8 mouse cellular contexts compared by ENCODE assay signal in genomic region chr15:82353078-82353744, GRCm38 (mm10). TPM values are rescaled to one million over a fixed set of nuclear protein-coding genes. Genes with fewer than 3 reads are reported as not detected.
DNase-seq lines count a peak whose midpoint lies in the region; ATAC-seq and TF ChIP-seq lines count a peak whose summit lies in the region.

No protein-coding gene starts in this region.

- peaks cover 33% of the 10 kb centered on the region for H3K36me3 ChIP-seq in C2C12 (ENCODE audit: control insufficient read depth, insufficient read depth)
- H3K36me3 ChIP-seq in forebrain, embryonic 10.5 days (replicated peaks), result peaks cover 38% of the 10 kb centered on the region
- H3K36me3 ChIP-seq in limb, embryonic 14.5 days (ENCODE audit: control insufficient read depth, insufficient read depth, low read length), result peaks cover 29% of the 10 kb centered on the region
- peaks cover 22% of the 10 kb centered on the region for H3K36me3 ChIP-seq in stomach, embryonic 16.5 days (ENCODE audit: control insufficient read depth, insufficient read depth, low read length)

- peak overlapping the region; percentile 83 for H3K4me2 ChIP-seq in limb, embryonic 14.5 days (replicated peaks; ENCODE audit: low read depth, low read length, severe bottlenecking)
- peak overlapping the region; percentile 83 for H3K4me2 ChIP-seq in stomach, embryonic 16.5 days (ENCODE audit: low read depth, low read length)

- no peak for TF ChIP-seq POLR2A in limb, embryonic 14.5 days (IDR thresholded peaks at IDR 0.05; ENCODE audit: borderline replicate concordance, extremely low read depth, insufficient read depth, insufficient read length)

- peaks cover 47% of the 10 kb centered on the region for H3K79me2 ChIP-seq in C2C12 (ENCODE audit: control insufficient read depth, insufficient read depth)

- TF ChIP-seq CTCF in C2C12 (IDR thresholded peaks at IDR 0.05; ENCODE audit: control insufficient read depth, insufficient read depth, insufficient read length), result no peak

- H3K4me3 ChIP-seq in C2C12 (ENCODE audit: insufficient read depth, poor library complexity, severe bottlenecking), result peak overlapping the region; percentile 100
- peak overlapping the region; percentile 98 for H3K4me3 ChIP-seq in forebrain, embryonic 10.5 days
- peak overlapping the region; percentile 71 for H3K4me3 ChIP-seq in limb, embryonic 14.5 days (replicated peaks; ENCODE audit: low read length)
- H3K4me3 ChIP-seq in stomach, embryonic 16.5 days (replicated peaks; ENCODE audit: low read length), result peak overlapping the region; percentile 99

- peak; percentile 94 for DNase-seq in heart, adult 11 months
- DNase-seq in heart, adult 9 months (ENCODE audit: low spot score in 2 of 2), result no peak
- no peak for DNase-seq in forebrain, embryonic 10.5 days (ENCODE audit: extremely low spot score, low spot score)
- no peak for DNase-seq in limb, embryonic 14.5 days (ENCODE audit: low spot score)
- DNase-seq in ovary, adult 18-20 months (ENCODE audit: low spot score), result no peak
- DNase-seq in right cerebral cortex, postnatal 25 days, result no peak

- H3K9ac ChIP-seq in limb, embryonic 14.5 days (ENCODE audit: low read depth, low read length, severe bottlenecking), result peak overlapping the region; percentile 89
- peak overlapping the region; percentile 97 for H3K9ac ChIP-seq in stomach, embryonic 16.5 days (ENCODE audit: low read length)

- H3K4me1 ChIP-seq in forebrain, embryonic 10.5 days, result peaks cover 30% of the 10 kb centered on the region
- H3K4me1 ChIP-seq in limb, embryonic 14.5 days (ENCODE audit: control insufficient read depth, insufficient read depth, low read length), result peaks cover 15% of the 10 kb centered on the region
- H3K4me1 ChIP-seq in stomach, embryonic 16.5 days (ENCODE audit: control insufficient read depth, insufficient read depth, low read length), result peaks cover 15% of the 10 kb centered on the region

- no peaks in the 10 kb centered on the region for H3K27me3 ChIP-seq in C2C12 (ENCODE audit: control insufficient read depth, insufficient read depth, insufficient read length)
- no peaks in the 10 kb centered on the region for H3K27me3 ChIP-seq in forebrain, embryonic 10.5 days (ENCODE audit: poor library complexity, severe bottlenecking)
- no peaks in the 10 kb centered on the region for H3K27me3 ChIP-seq in limb, embryonic 14.5 days (ENCODE audit: control insufficient read depth, insufficient read depth, low read length)
- H3K27me3 ChIP-seq in stomach, embryonic 16.5 days (ENCODE audit: control insufficient read depth, insufficient read depth, low read length), result no peaks in the 10 kb centered on the region

- H3K27ac ChIP-seq in forebrain, embryonic 10.5 days, result peak overlapping the region; percentile 96
- H3K27ac ChIP-seq in limb, embryonic 14.5 days (replicated peaks; ENCODE audit: low read depth, low read length), result 0 out of 2 replicates have a peak overlapping the region, but pooled peaks have one; percentile 67
- peak overlapping the region; percentile 85 for H3K27ac ChIP-seq in stomach, embryonic 16.5 days (ENCODE audit: low read length)

- ATAC-seq in limb, embryonic 14.5 days (ENCODE audit: low FRiP score, low read depth), result no peak
- ATAC-seq in stomach, embryonic 16.5 days (ENCODE audit: insufficient read depth, low FRiP score), result no peak

- peaks cover 25% of the 10 kb centered on the region for H3K79me3 ChIP-seq in C2C12 (ENCODE audit: low read depth)

- 38% methylated on average over 14 of the region's 14 CpGs for WGBS in forebrain, embryonic 10.5 days
- WGBS in limb, embryonic 14.5 days, result 28% methylated on average over 14 of the region's 14 CpGs
- 20% methylated on average over 14 of the region's 14 CpGs for WGBS in stomach, embryonic 16.5 days

- H3K9me3 ChIP-seq in forebrain, embryonic 10.5 days, result no peaks in the 10 kb centered on the region
- H3K9me3 ChIP-seq in limb, embryonic 14.5 days (ENCODE audit: control insufficient read depth, low read length), result no peaks in the 10 kb centered on the region
- H3K9me3 ChIP-seq in stomach, embryonic 16.5 days (replicated peaks; ENCODE audit: control insufficient read depth, low read length), result no peaks in the 10 kb centered on the region

- peak overlapping the region; percentile 95 for H3ac ChIP-seq in C2C12 (ENCODE audit: control insufficient read depth, insufficient read length, low read depth)

TF ChIP-seq in C2C12, 6 proteins besides CTCF, POLR2A, EP300 and RAD21:
- no peak for TF ChIP-seq CEBPB (IDR thresholded peaks at IDR 0.05; ENCODE audit: low read depth)
- TF ChIP-seq USF1 (IDR thresholded peaks at IDR 0.05; ENCODE audit: low read depth), result no peak
- TF ChIP-seq MYOG (IDR thresholded peaks at IDR 0.05; ENCODE audit: control insufficient read depth, extremely low read depth, insufficient read length), result no peak
- no peak for TF ChIP-seq FOSL1 (IDR thresholded peaks at IDR 0.05; ENCODE audit: insufficient read depth, low read length, poor library complexity, severe bottlenecking)
- TF ChIP-seq MAX (IDR thresholded peaks at IDR 0.05), result no peak
- TF ChIP-seq MYOD1 (IDR thresholded peaks at IDR 0.05; ENCODE audit: control insufficient read depth, insufficient read length, low read depth), result no peak

RNA-seq across cellular contexts. Expression of gene Ndufa6, which starts 0.9 kb away (rescaled TPM):
- polyA plus RNA-seq in C2C12 (2012; fragmentation: generic; extraction: Trizol), result 385 TPM
- 228 and 249 TPM in 2 replicates for polyA plus RNA-seq in forebrain, embryonic 10.5 days (2016; fragmentation: Nextera tagmentation; extraction: Ambion mirVana)
- 252 and 318 TPM in 2 replicates for polyA plus RNA-seq in limb, embryonic 14.5 days (2012; rRNA removed)
- 325 and 348 TPM in 2 replicates for polyA plus RNA-seq in limb, embryonic 14.5 days (2014; fragmentation: Nextera tagmentation; extraction: Ambion mirVana)
- polyA plus RNA-seq in stomach, embryonic 16.5 days (2015; fragmentation: Nextera tagmentation; extraction: Ambion mirVana), result 352 and 428 TPM in 2 replicates

RNA-seq across cellular contexts. Expression of gene Smdt1, which starts 14.5 kb away (rescaled TPM):
- 481 TPM for polyA plus RNA-seq in C2C12 (2012; fragmentation: generic; extraction: Trizol)
- 218 and 236 TPM in 2 replicates for polyA plus RNA-seq in forebrain, embryonic 10.5 days (2016; fragmentation: Nextera tagmentation; extraction: Ambion mirVana)
- 175 and 178 TPM in 2 replicates for polyA plus RNA-seq in limb, embryonic 14.5 days (2012; rRNA removed)
- 255 and 258 TPM in 2 replicates for polyA plus RNA-seq in limb, embryonic 14.5 days (2014; fragmentation: Nextera tagmentation; extraction: Ambion mirVana)
- polyA plus RNA-seq in stomach, embryonic 16.5 days (2015; fragmentation: Nextera tagmentation; extraction: Ambion mirVana), result 278 and 284 TPM in 2 replicates

RNA-seq across cellular contexts. Expression of gene Pheta2, which starts 14.5 kb away (rescaled TPM):
- polyA plus RNA-seq in C2C12 (2012; fragmentation: generic; extraction: Trizol), result 0.02 TPM
- 3.7 and 4.3 TPM in 2 replicates for polyA plus RNA-seq in forebrain, embryonic 10.5 days (2016; fragmentation: Nextera tagmentation; extraction: Ambion mirVana)
- polyA plus RNA-seq in limb, embryonic 14.5 days (2012; rRNA removed), result 12.8 and 15.3 TPM in 2 replicates
- 11.9 and 14.1 TPM in 2 replicates for polyA plus RNA-seq in limb, embryonic 14.5 days (2014; fragmentation: Nextera tagmentation; extraction: Ambion mirVana)
- polyA plus RNA-seq in stomach, embryonic 16.5 days (2015; fragmentation: Nextera tagmentation; extraction: Ambion mirVana), result 17.5 and 18.3 TPM in 2 replicates

RNA-seq across cellular contexts. Expression of gene Naga, which starts 14.5 kb away (rescaled TPM):
- polyA plus RNA-seq in C2C12 (2012; fragmentation: generic; extraction: Trizol), result 20.9 TPM
- polyA plus RNA-seq in forebrain, embryonic 10.5 days (2016; fragmentation: Nextera tagmentation; extraction: Ambion mirVana), result 20.5 and 20.8 TPM in 2 replicates
- polyA plus RNA-seq in limb, embryonic 14.5 days (2012; rRNA removed), result 101 and 118 TPM in 2 replicates
- 59.3 and 60.1 TPM in 2 replicates for polyA plus RNA-seq in limb, embryonic 14.5 days (2014; fragmentation: Nextera tagmentation; extraction: Ambion mirVana)
- 99.0 and 116 TPM in 2 replicates for polyA plus RNA-seq in stomach, embryonic 16.5 days (2015; fragmentation: Nextera tagmentation; extraction: Ambion mirVana)

RNA-seq across cellular contexts. Expression of gene Cyp2d22, which starts 26.8 kb away (rescaled TPM):
- 0.06 TPM for polyA plus RNA-seq in C2C12 (2012; fragmentation: generic; extraction: Trizol)
- 3.0 and 3.8 TPM in 2 replicates for polyA plus RNA-seq in forebrain, embryonic 10.5 days (2016; fragmentation: Nextera tagmentation; extraction: Ambion mirVana)
- polyA plus RNA-seq in limb, embryonic 14.5 days (2012; rRNA removed), result 27.5 and 29.5 TPM in 2 replicates
- 5.2 and 6.4 TPM in 2 replicates for polyA plus RNA-seq in limb, embryonic 14.5 days (2014; fragmentation: Nextera tagmentation; extraction: Ambion mirVana)
- polyA plus RNA-seq in stomach, embryonic 16.5 days (2015; fragmentation: Nextera tagmentation; extraction: Ambion mirVana), result 12.6 and 16.4 TPM in 2 replicates
